Mouse (Mus musculus): Measurements from ENCODE around the gene Dcx. TPM values are rescaled to one million over a fixed set of nuclear protein-coding genes. Genes with fewer than 3 reads are reported as not detected.

Dcx gene
- 1 to 10 TPM; 2.0 to 3.1 TPM for total RNA-seq (2021)
- long read RNA-seq, experiment 1: 0 reads
- long read RNA-seq, experiment 2: 0 reads

DNA sequence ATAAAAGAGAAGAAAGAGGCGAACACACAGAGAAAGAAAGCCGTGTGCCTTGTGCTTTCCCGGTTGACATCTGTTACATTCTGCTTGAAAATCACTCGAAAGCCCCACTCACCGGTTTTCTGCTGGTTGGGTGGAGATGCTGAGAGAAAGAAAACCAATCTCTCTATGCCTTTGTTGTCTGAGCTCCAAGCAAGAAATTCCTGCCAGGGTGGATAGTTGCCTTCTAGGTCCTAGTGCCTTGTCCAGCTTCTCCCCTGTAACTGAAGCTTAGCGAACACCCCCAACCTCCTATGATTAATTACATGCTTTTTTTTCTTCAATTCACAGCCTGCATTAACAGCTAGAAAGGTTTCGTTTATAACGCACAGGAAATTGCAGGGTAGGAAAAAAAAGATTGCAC is at the start of gene Dcx:
Gene Dcx (minus strand): TSS at position 354 of the 400 bp plus-strand sequence.
- DNase-seq: no peak

DNA sequence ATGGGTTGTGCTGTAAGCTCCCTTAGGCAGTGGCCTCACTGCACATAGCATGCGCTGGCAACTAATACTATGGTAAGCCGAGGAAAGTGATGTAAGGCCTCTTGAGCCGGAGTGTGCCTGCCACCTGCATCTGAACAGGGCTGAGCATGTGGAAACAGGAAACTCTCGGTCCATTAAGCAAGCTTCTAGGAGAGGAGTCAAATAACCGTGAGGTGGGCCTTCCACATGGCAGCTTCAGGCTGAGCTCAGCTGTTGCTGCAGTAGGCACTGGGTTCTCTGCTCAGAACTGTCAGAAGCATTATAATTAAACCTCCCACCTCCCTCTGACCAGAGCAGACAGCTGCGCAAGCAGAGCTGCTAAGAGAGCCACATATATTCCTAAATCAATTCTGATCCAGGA is 33.1 kb upstream of the Dcx start:
- no peak for DNase-seq

DNA sequence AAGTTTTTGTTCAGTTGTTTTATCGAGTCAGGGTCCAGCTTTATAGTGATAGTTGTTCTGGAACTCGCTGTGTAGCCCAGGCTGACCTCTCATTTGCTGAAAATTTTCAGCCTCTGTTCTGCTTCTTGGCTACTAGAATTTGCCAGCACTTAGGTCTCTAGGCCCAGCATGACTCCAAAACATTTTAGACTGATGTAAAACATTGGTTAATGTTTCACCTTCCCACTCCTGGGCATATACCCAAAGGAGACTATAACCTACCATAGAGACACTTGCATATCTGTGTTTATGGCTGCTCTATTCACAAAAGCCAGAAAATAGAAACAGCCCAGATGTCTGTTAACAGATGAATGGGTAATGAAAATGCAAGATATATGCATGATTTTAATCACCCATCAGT is 560 bp upstream of the Dcx start:
- DNase-seq: no peak

DNA sequence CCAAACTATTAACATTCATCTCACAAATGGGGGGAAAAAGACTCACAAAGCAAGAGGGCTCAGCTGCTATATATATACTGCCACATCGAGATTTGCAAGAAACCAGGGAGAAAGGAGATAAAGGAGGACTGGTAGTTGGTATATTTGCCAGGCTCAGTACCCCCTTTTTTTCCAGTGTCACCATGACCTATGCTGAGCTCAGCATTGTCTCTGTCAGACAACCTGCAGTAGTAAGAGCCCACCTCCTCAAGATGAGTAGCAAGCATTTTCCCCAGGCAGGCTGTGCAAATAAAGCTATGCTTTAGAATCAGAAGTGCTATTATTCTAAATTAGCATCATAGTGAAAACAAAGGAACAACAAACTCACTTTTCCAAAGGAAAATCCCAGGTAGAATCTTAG is 581 bp downstream of the Dcx start:
- DNase-seq: no peak

DNA sequence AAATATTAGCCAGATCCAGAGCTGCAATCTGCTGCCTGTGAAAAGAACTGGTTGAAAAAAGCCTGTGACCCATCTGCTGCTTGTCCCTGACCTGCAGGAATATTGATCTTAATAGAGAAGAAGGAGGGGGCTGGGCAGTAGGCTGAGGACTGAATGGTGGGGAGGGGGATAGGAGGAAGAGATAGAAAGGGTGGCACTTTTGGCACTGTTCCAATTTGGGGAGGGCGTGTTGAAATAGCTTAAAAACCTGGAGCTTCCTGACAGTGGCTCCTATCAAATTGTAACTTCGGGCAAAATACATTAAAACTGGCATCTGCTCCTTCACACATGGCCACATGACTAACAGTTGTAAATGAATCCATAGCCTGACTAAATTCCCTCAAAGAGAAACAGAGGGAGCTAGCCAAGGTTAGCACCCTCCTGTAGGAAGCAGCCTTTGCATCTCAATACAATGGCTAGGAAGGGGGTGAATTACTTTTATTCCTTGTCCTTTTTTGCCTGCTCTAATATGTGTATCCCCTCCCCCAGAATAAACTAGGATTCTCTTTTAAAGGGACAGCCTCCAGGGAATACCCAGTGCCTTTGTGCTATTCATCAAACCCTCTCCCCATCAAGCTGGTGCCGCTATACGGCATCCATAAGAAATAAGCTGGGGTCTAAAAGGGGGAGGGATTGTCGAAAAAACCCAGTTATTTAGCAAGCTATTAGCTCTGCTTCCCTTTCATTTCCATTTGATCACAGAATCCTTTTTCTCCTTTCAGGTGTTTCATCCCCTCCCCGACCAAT is 1.5 kb downstream of the Dcx start:
- no peak for DNase-seq

DNA sequence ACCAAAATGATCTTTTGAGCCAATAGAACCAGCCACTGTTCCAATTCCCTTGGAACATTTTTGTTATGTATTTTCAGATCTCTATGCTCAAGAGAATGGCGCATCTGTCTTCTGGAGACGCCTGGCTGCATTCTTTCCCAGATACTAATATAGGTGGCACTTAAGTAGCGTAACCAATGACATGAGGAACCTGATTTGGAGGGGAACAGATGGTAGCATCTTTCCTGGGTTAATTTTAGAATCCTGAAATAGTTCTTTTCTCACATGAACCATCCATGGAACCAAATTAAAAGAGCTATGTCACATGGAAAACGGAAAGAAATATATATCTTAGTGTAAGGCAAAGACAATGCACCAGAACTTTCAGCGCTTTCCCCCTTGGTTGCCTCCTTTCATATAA is 11.0 kb downstream of the Dcx start:
- no peak for DNase-seq

DNA sequence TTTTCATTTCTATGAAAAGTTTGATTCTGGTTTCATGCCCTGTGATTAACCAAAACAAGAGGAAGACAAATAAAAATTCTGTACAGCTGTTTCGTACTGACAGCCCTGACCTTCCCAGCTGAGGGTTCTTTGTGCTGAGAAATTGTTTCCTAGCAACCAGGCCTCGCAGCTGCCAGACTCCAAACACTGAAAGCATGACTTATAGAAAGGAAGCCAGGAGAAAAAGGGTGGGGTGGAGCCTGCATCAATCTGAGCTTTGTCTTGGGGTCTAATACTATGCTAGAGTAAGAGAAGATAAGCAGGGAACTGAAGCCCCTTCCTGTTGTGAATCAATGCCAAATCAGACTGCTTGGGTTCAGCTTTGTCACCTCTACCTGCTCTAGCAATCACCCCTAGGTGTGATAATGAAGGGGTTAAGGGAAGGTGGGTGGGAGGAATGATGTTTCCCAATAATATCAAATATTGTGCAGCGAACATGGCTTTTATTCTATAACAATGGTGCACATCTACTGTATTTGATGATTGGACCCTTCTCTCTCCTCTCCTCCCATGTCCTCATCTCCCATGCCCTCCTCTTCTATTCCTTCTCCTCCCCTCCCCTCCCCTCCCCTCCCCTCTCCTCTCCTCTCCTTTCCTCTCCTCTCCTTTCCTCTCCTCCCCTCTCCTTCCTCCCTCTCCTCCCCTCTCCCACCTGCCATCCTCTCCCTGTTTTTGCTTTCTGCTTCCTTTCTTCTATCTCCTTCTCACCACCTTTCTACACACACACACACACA is 26.2 kb downstream of the Dcx start:
- DNase-seq: no peak

DNA sequence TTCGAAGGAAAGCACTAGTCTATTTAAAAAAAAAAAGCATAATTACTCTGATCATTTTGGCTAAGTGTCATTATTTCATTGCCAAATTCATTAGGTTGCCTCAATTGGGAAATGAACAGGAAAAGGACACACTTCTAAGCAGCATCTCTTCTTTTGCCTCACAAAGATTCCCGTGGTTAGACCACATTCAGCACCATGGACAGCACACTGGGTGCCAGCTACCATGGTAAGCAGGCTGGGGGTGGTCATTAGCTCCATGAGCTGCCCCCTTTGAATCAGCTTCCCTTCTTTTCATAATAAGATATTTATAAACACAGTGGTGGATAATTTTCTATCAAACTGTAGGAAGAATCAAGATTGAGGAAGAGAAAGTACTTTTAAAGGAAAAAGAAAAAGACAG is 28.4 kb downstream of the Dcx start:
- peak; percentile 59 for DNase-seq

DNA sequence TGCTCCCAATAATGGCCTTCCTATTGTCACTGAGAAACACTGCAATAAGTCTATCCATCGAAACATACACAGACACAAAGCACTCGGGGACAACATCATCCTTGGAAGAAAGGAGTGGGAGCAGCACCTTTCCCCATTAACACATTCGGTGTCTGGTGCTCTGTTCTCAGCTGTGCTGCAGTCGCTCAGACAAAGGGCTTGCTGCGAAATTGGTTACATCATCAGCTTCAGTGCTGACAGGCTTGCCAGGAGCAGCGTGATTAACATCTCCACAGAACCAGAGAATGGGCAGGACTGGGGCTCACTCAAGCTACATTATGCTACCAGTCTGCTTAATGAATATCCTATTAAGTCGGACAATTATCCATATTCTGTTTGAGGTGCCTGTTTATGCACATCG is 30.8 kb downstream of the Dcx start:
- no peak for DNase-seq

DNA sequence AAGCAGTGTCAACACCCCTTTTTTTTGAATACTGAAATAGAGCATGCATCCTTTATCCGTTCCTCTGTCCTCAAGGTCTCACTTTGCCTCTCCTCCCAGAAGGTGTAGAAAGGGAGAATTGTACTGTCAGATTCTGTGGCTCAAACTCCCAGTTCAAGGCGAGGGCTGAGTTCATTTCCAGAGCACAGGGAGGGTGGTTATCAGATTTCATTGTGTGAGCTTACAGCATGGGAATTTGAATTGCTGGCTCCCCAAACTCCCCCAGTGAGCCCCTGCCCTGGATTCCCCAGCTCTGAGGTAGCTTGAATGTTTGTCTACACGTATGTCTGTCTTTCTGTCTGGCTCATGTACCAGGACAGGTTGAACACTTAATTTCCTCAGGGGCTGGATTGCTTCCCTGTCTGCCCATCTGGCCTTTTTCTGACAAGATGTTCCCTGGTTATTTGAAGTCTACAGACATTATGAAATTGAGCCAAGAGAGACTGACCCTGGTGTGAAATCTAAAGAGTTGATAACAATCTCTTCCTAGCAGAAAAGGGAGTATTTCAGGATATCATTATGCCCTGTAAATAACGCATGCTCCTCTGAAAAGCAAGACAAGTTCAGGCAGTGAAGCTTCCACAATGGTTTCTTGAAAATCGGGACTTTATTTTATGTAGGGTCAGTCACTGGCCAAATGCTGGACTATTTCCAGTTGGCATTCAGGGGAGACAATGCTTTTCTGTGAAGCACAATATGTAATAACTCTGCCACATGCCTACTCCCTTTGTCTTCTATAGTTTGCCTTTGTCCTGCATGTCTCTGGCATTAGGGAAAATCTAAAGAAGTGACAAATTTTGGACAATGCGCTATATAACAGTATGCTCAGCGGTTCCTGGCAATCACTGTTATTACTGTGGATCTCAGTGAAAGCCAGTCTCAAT is 35.5 kb downstream of the Dcx start:
- DNase-seq: no peak

DNA sequence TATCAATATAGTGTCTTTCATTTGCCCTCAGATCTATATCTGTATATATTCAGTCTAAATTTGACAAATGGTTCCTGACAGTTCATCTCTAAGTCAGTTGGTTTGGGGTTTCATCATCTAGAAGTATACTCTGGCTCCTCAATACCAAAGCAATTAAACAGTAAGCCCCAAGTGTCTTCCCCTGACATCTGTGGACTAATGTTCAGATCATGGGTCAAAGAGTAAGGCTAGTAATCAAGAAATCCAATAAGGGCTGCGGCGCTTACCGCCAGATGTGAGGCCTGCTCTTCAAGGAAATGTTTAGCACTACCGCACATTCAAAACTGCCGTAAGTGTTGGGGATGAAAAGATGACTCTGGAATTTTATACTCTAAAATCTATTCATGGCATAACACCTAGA is 36.2 kb downstream of the Dcx start:
- no peak for DNase-seq

DNA sequence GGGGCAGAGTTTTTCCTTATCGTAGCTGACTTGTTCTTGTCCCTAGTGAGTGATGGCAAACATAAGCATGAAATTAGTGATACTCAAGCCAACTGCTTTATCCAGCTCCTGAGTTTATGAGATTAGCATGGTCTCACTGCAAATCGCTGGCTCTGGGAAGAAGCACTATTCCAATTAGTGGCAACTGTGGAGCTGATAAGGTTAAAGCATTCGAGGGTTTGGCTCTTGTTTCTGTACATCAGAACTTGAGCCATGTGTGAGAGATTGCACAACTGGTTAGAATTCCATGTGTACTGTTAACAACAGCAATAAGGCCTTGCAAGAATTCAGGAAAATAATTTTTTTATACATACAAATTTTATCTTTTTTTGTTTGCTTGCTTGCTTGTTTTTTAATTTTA is 39.9 kb downstream of the Dcx start:
- DNase-seq: no peak

DNA sequence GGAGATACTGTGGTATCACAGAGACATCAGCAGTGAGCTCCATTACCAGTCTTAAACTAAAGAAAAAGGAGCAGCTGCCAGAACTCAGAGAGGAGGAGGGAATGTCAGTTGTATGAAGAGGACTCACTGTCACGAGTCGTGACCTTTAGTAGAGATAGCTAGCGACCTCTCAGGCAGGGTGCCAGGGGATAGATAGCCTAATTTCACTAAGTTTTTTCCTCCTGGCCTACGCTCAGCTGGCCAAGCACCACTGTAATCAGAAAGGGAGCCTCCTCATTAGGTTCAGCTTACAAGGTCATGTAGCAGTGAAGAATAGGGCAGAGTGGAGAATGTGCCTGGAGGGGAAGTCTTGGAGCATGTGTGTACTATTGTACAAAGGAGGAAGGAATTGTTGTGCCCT is 47.3 kb downstream of the Dcx start:
- DNase-seq: peak; percentile 50

DNA sequence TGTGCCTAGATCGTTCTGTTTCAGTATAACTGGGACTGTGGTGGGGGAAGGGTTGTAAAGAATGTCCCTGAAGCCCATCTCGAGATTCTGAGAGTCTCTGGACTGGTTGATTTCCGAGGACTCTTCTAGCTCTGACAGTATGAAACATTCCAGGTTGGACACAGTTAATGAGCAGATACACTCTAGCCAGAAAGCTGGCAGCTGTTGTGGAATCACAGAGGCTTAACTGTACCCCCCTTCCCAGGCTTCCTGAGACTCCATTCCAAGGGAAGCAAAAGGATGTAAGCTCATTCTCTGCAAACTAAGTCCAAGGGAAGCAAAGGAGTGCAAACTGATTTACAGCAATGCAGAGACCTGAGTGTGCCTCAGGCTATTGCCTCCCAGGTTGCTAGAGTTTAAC is 48.2 kb downstream of the Dcx start:
- no peak for DNase-seq

DNA sequence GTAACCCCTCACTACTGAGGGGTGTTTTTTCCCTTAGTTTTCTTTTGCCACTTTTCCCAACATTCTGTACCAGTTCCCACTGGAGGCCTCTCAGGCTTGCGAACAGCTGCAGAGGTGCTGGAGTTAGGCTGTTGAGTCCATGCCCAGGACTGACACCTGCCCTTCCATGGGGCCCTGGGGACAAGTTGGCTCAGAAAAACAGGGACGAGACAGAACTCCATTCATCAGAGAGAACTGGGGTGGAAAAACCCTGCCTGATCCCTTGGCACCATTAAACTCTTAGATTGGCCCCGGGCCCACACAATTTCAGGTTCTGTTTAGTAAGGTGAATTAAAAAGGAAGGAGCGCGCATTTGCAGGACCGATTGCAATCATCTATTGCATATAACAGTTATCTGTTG is 48.8 kb downstream of the Dcx start:
- peak; percentile 26 for DNase-seq

DNA sequence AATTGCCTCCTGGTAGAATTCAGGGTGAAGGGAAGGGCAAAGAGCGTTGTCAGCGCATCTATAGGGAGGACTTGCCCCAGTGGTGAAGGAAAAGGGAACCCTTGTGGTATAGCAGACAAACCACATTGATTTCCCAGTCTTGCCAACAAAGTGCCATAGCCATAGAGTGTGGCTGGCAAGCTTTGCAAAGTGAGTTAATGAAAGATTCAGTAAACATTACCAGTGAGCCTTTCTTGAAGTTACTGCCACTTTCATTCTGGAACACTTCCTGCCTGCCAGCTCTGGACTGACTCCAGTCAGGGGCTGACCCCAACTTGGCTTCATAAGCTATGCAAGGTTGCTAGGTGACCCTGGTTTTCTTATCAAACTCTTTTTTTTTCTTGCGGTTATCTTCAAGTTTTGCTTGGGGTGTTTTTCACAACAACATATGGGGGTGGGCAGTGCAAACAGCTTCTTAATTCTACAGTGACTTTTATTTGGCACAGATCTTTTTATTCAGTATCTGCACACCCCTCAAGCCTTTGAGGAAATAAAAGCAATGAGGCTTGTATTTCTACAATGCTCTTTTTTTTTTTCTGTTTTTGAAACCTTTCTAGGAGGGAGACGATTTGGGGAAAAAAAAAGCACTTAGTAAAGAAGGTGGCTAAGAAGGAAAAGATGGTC is 51.2 kb downstream of the Dcx start:
- DNase-seq: no peak

DNA sequence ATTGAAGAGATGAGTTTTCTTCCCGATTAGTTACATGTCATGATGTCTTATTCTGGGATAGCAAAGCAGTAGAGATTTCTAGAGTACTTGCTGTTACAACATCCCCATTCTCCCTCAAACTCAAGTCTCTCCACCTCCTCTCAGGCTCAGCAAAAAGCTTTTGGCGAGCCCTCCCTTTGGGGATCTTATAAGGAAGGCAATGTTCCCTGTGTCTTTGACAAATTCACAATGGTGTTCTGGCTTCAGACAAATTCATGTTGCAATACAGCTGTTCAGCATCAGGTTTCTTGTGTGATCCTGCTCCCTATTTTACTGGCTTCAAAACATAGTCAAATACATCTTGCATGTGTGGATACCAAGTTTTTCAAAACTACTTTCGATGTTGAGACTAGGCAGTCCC is 53.5 kb downstream of the Dcx start:
- DNase-seq: no peak

DNA sequence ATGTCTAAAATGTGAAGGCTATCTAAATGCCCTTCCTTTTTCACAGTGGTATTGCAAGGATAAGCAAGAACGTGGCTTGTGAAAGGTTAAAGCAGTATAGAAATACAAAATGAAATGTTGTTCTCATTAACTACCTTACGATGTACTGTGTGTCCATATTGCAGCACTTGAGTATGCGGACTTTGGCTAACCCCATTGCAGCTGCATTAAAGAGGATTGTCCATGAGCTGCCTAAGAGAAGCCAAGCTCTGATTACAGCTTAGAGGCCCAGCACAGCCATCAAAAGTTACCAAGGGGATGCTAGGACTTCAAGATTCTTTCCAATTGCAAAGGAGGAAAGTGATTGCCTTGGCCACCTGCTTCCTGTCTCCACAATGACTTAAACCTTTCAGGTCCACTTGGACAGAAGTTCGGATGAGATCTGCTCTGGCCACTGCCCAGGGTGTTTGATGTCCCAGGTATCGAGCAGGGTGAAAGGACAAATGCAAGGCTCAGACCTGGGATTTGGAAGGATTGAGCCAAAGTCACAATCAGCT is 65.9 kb downstream of the Dcx start:
- DNase-seq: no peak

DNA sequence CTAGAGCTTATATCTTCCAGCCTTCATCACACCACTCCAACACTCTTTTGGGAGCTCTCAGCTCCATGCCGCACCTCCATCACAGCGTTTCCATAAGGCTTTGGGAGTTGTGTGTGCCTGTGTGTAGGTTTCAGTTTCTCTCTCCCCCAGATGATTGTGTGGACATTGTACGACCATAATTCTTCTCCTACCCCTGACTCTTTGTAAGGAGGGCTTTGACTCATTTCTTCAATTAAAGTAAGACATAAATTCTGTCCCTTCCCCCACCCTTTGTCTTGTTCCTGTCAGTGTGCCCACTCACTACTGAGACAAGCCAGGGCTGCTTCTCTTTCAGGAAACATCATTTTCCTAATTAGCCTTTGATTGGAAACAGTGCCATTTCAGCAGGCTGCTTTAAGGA is 81.8 kb downstream of the Dcx start:
- DNase-seq: no peak

DNA sequence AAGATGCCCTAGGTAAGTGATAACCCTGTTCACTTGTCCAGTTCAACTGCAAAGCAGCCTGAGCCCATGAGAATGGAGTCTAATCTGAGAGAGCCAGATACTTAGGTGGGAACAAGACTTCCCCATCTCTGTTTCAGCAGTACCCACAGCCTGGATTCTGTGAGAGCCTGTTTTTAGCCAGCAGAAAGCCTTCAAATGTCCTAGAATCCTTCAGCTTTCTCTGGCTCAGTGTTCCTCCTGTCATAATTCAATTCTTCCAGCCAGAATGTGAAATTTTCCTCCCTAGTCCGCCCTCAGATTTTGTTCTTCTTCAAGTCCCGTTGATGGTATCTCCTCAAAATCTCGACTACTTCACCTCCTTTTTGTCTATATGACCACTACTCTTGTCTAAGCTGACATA is 83.1 kb downstream of the Dcx start:
- no peak for DNase-seq

DNA sequence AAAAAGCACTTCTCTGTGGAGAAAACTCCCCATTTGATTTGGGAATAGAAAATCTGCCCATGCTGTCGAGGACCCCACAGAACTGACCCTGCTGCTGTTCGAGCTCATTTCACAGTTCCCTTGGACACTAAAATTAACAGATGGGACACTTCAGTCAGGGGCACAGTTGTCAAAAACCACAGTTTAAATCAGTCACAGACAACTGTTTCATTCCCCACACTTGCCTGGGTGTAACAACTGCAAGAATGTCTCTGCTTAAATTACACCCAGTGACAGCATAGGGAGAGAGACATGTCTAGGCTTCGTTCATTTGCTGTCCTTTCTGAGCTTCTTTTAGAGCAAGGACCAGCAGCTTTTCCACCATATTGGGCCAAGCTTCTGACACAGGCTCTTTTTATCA is 86.5 kb downstream of the Dcx start:
- no peak for DNase-seq

DNA sequence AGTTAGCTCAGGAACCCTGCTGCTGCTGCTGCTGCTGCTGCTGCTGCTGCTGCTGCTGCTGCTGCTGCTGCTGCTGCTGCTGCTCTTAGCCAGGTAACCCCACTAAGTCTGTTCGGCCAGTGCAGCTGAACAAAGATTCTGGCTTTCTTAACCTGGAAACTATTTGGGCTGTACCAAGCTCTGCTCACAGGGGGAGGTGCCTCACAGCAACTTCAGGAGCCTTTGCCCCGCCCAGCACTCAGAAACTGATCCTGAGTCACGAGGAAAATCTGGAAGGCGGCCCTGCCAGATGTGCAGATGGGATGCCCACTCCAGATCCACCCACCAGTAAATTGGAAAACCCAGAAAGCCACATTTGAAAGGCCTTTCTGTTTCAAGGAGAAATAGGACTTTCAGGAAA is 105.9 kb downstream of the Dcx start, which contains the start of gene Capn6:
Gene Capn6 (minus strand): TSS at position 203 of the 400 bp plus-strand sequence.
- DNase-seq: peak; percentile 3
